Mouse (Mus musculus) hindbrain, postnatal 0 days (tissue): ENCODE measurements around the gene Polr1a. TPM values are rescaled to one million over a fixed set of nuclear protein-coding genes. Genes with fewer than 3 reads are reported as not detected.

Experiments used
- ATAC-seq: fragments of 200-750 bp; cut with Nextera tagmentation; 2 replicates; pipeline ENCODE4 v1.8.0; 2017; ENCODE audit warnings: mild to moderate bottlenecking, moderate TSS enrichment, moderate library complexity
- DNase-seq: peaks from one replicate; pipeline ENCODE4 v3.0.0-alpha.2; 2015; ENCODE audit warnings: low spot score
- H3K27ac ChIP-seq: fragments of 300-500 bp; sonication (generic); 2 replicates; pipeline ENCODE4 v1.5.1; 2014; ENCODE audit warnings: mild to moderate bottlenecking
- H3K27me3 ChIP-seq: fragments of 300-500 bp; sonication (generic); 2 replicates; pipeline ENCODE4 v1.6.1; 2014; ENCODE audit warnings: low read length, mixed read lengths; ENCODE audit not compliant: insufficient read depth
- H3K36me3 ChIP-seq: fragments of 300-500 bp; sonication (generic); 2 replicates; pipeline ENCODE4 v1.6.1; 2014; ENCODE audit warnings: low read length, mixed read lengths; ENCODE audit not compliant: insufficient read depth
- H3K4me1 ChIP-seq: fragments of 300-500 bp; sonication (generic); 2 replicates; pipeline ENCODE4 v1.6.1; 2014; ENCODE audit warnings: antibody characterized with exemption, low read length, mixed read lengths; ENCODE audit not compliant: insufficient read depth
- H3K4me2 ChIP-seq: fragments of 300-500 bp; sonication (generic); 2 replicates; pipeline ENCODE4 v1.6.1; 2014; ENCODE audit warnings: low read depth, mild to moderate bottlenecking, low read length, moderate library complexity, mixed read lengths
- H3K4me3 ChIP-seq: fragments of 300-500 bp; sonication (generic); 2 replicates; pipeline ENCODE4 v1.5.1; 2014; ENCODE audit warnings: low read length
- H3K9ac ChIP-seq: fragments of 300-500 bp; sonication (generic); replicated peaks from 2 replicates; pipeline ENCODE4 v1.6.1; 2014; ENCODE audit warnings: mild to moderate bottlenecking, low read length, moderate library complexity, mixed read lengths
- H3K9me3 ChIP-seq: fragments of 300-500 bp; sonication (generic); 2 replicates; pipeline ENCODE4 v1.6.1; 2016; ENCODE audit warnings: low read length, mixed read lengths
- CTCF ChIP-seq: IDR thresholded peaks from 2 replicates; pipeline ENCODE4 v1.5.1; 2016; ENCODE audit warnings: antibody characterized with exemption, control low read depth, low read depth
- WGBS: fragments of 180-500 bp; shearing (Covaris S2); extraction: QIAGEN DNeasy Blood & Tissue Kit; methylation state at CpG from one replicate; pipeline ENCODE4 v1.1.7; 2014; 5-methylcytosine and 5-hydroxymethylcytosine counted together
- polyA plus RNA-seq: library from polyadenylated mRNA; unstranded; fragments of >200 nt; fragmentation: Nextera tagmentation; extraction: Ambion mirVana; gene quantifications from 2 replicates; pipeline ENCODE4 v1.2.1, GENCODE M21; 2015
- total RNA-seq: library from RNA; depleted of rRNA; stranded (reverse); fragments of >200 nt; gene quantifications from 2 replicates; pipeline ENCODE4 v1.2.3, GENCODE M21; 2014

Gene Polr1a
- total and polyA plus RNA-seq, 2 experiments from 2014 or later, result 15.0 to 22.3 TPM

DNA sequence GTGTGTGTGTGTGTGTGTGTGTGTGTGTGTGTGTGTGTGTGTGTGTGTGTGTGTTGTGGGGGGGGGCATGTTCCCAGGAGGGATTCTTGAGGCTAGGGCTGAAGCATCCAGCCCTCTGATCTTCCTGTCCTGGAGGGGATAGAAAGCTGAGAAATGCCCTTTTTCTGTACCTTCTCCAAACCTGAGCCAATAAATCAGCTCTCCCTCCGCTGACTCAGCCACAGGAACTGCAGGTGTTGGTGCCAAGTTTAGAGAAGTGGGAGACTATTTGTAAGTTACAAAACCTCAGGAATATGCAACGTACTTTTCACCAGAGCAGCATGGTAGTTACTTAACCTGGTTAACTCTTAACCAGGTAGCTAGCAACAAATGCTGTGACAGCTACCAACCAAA lies 83.1 kb downstream of the Polr1a start:
- WGBS, result 36% methylated on average over 2 of the region's 2 CpGs
- H3K4me2 ChIP-seq, result no peak overlapping the region
- no peak for TF ChIP-seq CTCF
- H3K4me1 ChIP-seq, result peaks cover 18% of the 10 kb centered on the region; the same call in 1 of the 2 replicates
- no peak for DNase-seq
- H3K27ac ChIP-seq, result peak overlapping the region; percentile 52; the same call in 1 of the 2 replicates
- no peaks in the 10 kb centered on the region for H3K27me3 ChIP-seq
- ATAC-seq, result no peak
- no peak overlapping the region for H3K9ac ChIP-seq
- no peaks in the 10 kb centered on the region for H3K36me3 ChIP-seq
- H3K9me3 ChIP-seq, result no peaks in the 10 kb centered on the region
- no peak overlapping the region for H3K4me3 ChIP-seq

DNA sequence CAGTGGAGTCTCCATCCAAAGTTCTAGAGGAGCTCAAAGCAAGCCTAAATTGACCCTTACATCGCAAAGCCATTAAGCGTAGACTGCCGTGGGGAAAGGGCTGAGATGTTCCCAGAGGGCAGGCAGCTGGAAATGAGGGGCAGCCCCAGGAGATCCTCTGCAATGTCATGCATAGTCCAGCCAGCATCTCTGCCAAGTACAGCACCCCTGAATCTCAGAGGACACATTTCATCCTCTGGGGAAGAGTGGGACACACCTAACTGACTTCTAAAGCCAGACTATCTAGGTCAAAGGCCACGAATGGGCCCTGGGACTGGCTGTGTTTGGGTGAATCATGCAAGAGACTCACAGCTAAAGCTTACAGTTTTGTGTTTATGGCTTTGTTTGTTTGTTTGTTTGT lies 85.2 kb downstream of the Polr1a start:
- Histone ChIP-seq H3K4me1 (peaks cover 18% of the 10 kb centered on the region; the same call in 1 of the 2 replicates), H3K4me2 (no peak overlapping the region), H3K4me3 (no peak overlapping the region), H3K9ac (no peak overlapping the region), H3K9me3 (no peaks in the 10 kb centered on the region), H3K27ac (no peak overlapping the region), H3K36me3 (no peaks in the 10 kb centered on the region), H3K27me3 (no peaks in the 10 kb centered on the region)
- ATAC-seq (no peak), DNase-seq (no peak)
- WGBS, result 86% methylated on average over 4 of the region's 4 CpGs
- no peak for TF ChIP-seq CTCF

DNA sequence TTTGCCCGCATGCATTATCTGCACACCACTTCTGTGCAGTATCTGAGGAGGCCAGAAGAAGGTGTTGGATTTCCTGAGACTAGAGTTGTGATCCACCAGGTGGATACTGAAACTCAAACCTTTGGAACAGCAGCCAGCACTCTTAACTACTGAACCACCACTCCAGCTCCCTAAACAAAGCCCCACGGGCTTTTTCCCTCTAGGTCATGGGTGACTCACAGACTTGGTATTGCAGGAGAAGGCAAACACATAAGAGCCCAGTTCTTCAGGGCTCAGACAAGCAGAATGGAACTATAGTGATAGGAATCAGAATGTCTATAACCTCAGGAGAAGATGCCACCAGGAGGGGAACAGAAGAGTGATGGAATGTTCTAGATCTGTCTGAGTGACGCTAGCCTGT lies 86.2 kb downstream of the Polr1a start:
- H3K4me1 ChIP-seq, result peaks cover 12% of the 10 kb centered on the region; the same call in 1 of the 2 replicates
- no peak overlapping the region for H3K4me2 ChIP-seq
- no peak for TF ChIP-seq CTCF
- no peak overlapping the region for H3K4me3 ChIP-seq
- ATAC-seq, result no peak
- no peaks in the 10 kb centered on the region for H3K9me3 ChIP-seq
- 92% methylated on average over 3 of the region's 3 CpGs for WGBS
- no peaks in the 10 kb centered on the region for H3K36me3 ChIP-seq
- no peak overlapping the region for H3K27ac ChIP-seq
- H3K9ac ChIP-seq, result no peak overlapping the region
- H3K27me3 ChIP-seq, result no peaks in the 10 kb centered on the region
- DNase-seq, result no peak

DNA sequence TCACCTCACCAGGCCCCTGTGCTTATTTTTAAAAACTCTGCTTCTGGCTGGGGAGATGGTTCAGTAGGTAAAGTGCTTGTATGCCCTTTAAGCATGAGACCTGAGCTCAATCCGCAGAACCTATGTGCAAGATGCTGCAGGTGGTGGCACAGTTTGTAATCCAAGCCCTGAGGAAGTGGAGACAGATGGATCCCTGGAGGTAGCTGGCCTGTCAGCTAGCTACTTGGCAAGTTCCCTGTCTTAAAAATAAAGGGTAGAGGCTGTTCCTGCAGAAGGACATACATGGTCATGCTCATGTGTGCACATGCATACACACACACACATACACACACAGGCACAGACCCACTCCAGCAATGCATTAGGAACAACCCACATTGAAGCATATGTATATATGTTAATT lies 88.4 kb downstream of the Polr1a start:
- no peak for DNase-seq
- Histone ChIP-seq H3K27me3 (no peaks in the 10 kb centered on the region), H3K4me3 (no peak overlapping the region), H3K4me2 (no peak overlapping the region), H3K9me3 (no peaks in the 10 kb centered on the region), H3K36me3 (no peaks in the 10 kb centered on the region), H3K9ac (no peak overlapping the region), H3K27ac (no peak overlapping the region), H3K4me1 (no peaks in the 10 kb centered on the region)
- no peak for TF ChIP-seq CTCF
- 91% methylated on average over 1 of the region's 1 CpGs for WGBS
- no peak for ATAC-seq

DNA sequence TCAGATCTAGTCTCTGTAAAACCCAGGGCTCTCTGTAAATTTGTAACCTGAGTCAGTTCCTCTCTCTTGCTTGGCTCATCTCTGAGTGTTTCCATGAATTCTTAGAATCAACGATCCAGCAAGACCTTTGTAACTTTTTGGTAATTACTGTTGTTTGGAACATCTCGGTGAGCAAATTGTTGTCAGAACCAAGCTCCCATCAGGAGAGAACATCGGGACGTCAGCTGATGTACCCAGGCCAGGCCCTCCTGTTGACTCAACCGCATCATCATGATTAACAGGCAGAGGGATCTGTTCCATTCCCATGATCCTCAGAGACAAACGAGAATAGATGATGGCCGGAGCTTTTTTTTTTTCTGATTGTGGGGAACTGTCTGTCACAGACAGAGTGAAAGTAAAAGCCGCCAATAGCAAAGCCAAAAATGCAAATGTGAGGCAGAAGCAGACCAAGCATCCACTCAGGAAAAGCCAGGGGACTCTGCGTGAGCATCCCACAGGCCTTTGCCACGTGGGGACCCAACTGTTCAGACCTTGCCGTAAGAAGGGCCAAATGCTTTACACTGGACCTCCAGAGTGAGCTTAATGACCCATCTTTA lies 91.2 kb downstream of the Polr1a start:
- Histone ChIP-seq H3K9ac (no peak overlapping the region), H3K27ac (no peak overlapping the region), H3K27me3 (no peaks in the 10 kb centered on the region), H3K4me2 (no peak overlapping the region), H3K4me1 (no peaks in the 10 kb centered on the region), H3K36me3 (no peaks in the 10 kb centered on the region), H3K4me3 (no peak overlapping the region), H3K9me3 (no peaks in the 10 kb centered on the region)
- WGBS, result 62% methylated on average over 11 of the region's 11 CpGs
- no peak for DNase-seq
- TF ChIP-seq CTCF, result no peak
- ATAC-seq, result no peak

DNA sequence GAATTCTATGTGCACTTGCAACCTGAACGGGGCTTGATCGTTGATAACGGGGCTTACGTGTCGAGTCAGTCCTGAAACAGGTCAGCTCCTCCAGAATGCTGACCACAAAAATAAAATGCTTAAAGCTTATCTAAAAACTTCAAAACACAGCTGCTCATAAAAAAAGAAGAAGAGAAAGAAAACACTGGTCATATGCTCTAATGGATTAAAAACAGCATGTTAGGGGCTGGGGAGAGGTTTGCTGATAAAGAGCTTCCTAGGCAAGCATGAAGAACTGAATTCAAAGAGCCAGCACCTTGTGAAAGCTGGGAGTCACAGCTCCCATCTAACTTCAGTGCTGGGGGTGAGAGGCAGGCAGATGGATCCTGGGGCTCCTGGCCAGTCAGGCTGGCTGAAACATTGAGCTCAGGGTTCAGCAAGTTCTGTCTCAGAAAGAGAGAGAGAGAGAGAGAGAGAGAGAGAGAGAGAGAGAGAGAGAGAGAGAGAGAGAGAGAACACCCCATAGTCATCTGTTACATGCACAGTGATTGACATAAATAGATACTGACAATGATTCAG lies 92.4 kb downstream of the Polr1a start:
- TF ChIP-seq CTCF, result no peak
- no peak overlapping the region for H3K4me3 ChIP-seq
- WGBS, result 92% methylated on average over 5 of the region's 5 CpGs

More for the DNA sequence above, 92.4 kb downstream of the Polr1a start:
- Histone ChIP-seq H3K9ac (no peak overlapping the region), H3K27ac (no peak overlapping the region), H3K4me1 (no peaks in the 10 kb centered on the region), H3K27me3 (no peaks in the 10 kb centered on the region), H3K4me2 (no peak overlapping the region), H3K36me3 (no peaks in the 10 kb centered on the region), H3K9me3 (no peaks in the 10 kb centered on the region)
- ATAC-seq (no peak), DNase-seq (no peak)
